Mouse (Mus musculus): Measurements from ENCODE around the gene Krtap15. TPM values are rescaled to one million over a fixed set of nuclear protein-coding genes. Genes with fewer than 3 reads are reported as not detected.
A peak's percentile ranks its signal among the peaks of the same experiment; 100 is the strongest.

Krtap15 gene
- polyA plus RNA-seq, 1 experiment from 2014 or later, result not detected

DNA sequence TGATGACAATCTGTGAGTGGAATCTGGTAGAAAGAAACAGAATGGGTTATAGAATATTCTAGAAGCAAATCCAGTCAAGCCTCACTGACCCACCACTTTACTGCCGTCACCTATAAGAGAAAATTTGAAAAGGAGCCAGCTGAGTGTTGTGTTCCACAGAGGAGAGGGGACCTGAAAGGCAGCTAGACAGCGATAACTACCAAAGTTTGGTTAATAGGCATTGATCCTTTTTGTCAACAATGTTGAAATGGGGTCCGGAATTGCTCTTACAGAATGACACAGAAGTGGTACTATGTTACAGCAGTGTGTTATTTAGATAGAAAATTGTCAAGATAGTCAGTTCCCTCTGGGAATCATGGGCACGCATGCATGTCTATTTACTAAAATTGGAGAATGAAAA lies 28.5 kb downstream of the Krtap15 start:
- Histone ChIP-seq H3K4me2 (replicated peaks; ENCODE audit: low read depth, low read length) (no peak overlapping the region), H3K36me3 (ENCODE audit: control insufficient read depth, insufficient read depth, low read length) (no peaks in the 10 kb centered on the region), H3K9me3 (ENCODE audit: control insufficient read depth, low read length) (no peaks in the 10 kb centered on the region), H3K27ac (ENCODE audit: low read depth, low read length) (no peak overlapping the region), H3K4me1 (replicated peaks; ENCODE audit: control insufficient read depth, insufficient read depth, low read length) (no peaks in the 10 kb centered on the region), H3K4me3 (ENCODE audit: low read depth, low read length) (no peak overlapping the region), H3K27me3 (ENCODE audit: control insufficient read depth, insufficient read depth, low read length) (no peaks in the 10 kb centered on the region), H3K9ac (ENCODE audit: low read depth, low read length) (no peak overlapping the region)
- ATAC-seq (ENCODE audit: low FRiP score), result no peak
- WGBS, result 86% methylated on average over 4 of the region's 4 CpGs
- no peak for DNase-seq (ENCODE audit: low spot score)

DNA sequence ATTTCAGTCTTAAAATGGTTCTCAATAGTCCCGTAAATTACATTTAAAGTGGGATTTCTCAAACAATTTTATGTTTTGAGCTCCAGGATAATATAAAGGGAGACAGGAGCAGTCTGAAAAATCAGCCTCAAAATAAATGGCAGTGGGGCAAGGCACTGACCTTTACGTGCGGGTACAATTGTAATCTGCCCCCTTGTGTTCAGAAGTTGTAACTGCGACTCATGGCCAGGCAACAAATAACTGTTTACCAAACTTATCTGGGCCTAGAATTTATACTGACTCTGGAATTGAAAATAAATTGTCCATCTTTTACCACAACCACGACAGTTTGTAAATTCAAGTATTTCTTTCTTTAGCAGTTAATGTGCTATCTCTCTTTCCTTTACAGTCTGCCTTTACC lies 31.4 kb downstream of the Krtap15 start:
- Histone ChIP-seq H3K4me1 (replicated peaks; ENCODE audit: control insufficient read depth, insufficient read depth, low read length) (no peaks in the 10 kb centered on the region), H3K4me3 (ENCODE audit: low read depth, low read length) (no peak overlapping the region), H3K36me3 (ENCODE audit: control insufficient read depth, insufficient read depth, low read length) (no peaks in the 10 kb centered on the region), H3K27me3 (ENCODE audit: control insufficient read depth, insufficient read depth, low read length) (no peaks in the 10 kb centered on the region), H3K4me2 (replicated peaks; ENCODE audit: low read depth, low read length) (no peak overlapping the region), H3K9ac (ENCODE audit: low read depth, low read length) (no peak overlapping the region), H3K27ac (ENCODE audit: low read depth, low read length) (no peak overlapping the region), H3K9me3 (ENCODE audit: control insufficient read depth, low read length) (no peaks in the 10 kb centered on the region)
- 17% methylated on average over 5 of the region's 5 CpGs for WGBS
- no peak for ATAC-seq (ENCODE audit: low FRiP score)
- DNase-seq (ENCODE audit: low spot score), result peak; percentile 55

DNA sequence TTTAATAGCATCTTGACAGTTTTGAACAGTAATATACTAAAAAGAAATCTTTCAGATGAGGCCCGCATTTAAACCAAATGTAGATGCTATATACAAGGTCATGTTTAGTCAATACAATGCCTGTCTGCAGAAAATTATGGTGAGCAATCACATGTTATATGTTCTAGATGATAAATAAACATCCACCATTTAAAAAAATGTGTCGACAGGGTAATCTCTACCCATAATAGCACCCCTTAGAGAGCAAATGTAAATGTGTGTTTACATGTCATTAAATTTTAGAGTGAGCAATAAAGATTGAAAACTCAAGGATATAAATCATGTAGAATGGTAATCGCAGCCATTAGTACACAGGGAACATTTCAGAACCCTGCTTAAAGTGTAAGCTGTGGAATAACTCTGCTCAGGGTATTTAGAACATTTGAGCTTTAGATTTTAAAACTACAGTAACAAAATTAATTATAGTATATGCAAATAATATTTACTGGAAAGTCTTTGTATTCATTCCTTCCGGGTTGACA lies 44.9 kb downstream of the Krtap15 start:
- 91% methylated on average over 4 of the region's 4 CpGs for WGBS
- no peaks in the 10 kb centered on the region for H3K36me3 ChIP-seq (ENCODE audit: control insufficient read depth, insufficient read depth, low read length)
- no peaks in the 10 kb centered on the region for H3K27me3 ChIP-seq (ENCODE audit: control insufficient read depth, insufficient read depth, low read length)
- H3K27ac ChIP-seq (ENCODE audit: low read depth, low read length), result no peak overlapping the region
- H3K4me3 ChIP-seq (ENCODE audit: low read depth, low read length), result no peak overlapping the region
- no peak for DNase-seq (ENCODE audit: low spot score)
- H3K9me3 ChIP-seq (ENCODE audit: control insufficient read depth, low read length), result no peaks in the 10 kb centered on the region
- no peak overlapping the region for H3K9ac ChIP-seq (ENCODE audit: low read depth, low read length)
- ATAC-seq (ENCODE audit: low FRiP score), result no peak
- no peaks in the 10 kb centered on the region for H3K4me1 ChIP-seq (replicated peaks; ENCODE audit: control insufficient read depth, insufficient read depth, low read length)
- no peak overlapping the region for H3K4me2 ChIP-seq (replicated peaks; ENCODE audit: low read depth, low read length)

DNA sequence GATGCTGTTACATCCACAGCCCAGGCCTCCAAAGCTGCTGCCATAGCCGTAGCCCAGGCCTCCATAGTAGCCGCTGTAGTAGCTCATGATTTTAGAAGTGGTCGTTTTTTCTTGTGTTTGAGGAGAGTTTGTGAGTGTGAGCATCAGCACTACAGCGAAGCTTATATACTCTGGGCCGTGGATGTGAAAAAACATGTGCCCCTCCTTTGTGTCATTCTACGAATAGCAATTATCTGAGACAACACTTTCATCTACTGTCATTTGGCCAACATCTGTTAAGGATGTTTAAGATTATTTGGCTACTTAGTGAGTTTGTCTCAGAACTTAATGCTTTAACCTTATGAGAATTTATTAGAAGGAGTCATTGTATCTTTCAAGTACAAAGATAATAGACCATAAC lies 49.3 kb downstream of the Krtap15 start, which contains the start of gene Krtap19-1:
Gene Krtap19-1, minus strand, starts transcription at position 101 of the 400 bp plus-strand sequence.
- 89% methylated on average over 6 of the region's 6 CpGs for WGBS
- Histone ChIP-seq H3K36me3 (ENCODE audit: control insufficient read depth, insufficient read depth, low read length) (no peaks in the 10 kb centered on the region), H3K9me3 (ENCODE audit: control insufficient read depth, low read length) (no peaks in the 10 kb centered on the region)

DNA sequence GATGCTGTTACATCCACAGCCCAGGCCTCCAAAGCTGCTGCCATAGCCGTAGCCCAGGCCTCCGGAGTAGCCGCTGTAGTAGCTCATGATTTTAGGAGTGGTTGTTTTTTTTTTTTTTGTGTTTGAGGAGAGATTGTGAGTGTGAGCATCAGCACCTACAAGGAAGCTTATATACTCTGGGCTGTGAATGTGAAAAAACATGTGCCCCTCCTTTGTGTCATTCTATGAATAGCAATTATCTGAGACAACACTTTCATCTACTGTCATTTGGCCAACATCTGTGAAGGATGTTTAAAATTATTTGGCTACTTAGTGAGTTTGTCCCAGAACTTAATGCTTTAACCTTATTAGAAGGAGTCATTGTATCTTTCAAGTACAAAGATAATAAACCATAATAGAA lies 54.2 kb downstream of the Krtap15 start, which contains the start of gene Krtap19-2:
Gene Krtap19-2, minus strand, starts transcription at position 101 of the 400 bp plus-strand sequence.
- 92% methylated on average over 3 of the region's 3 CpGs for WGBS

More for the DNA sequence above, 49.3 kb downstream of the Krtap15 start, which contains the start of gene Krtap19-1:
- no peak within 1 kb of the TSS for H3K4me2 ChIP-seq (replicated peaks; ENCODE audit: low read depth, low read length)
- H3K27me3 ChIP-seq (ENCODE audit: control insufficient read depth, insufficient read depth, low read length), result no peaks in the 10 kb centered on the region
- H3K4me1 ChIP-seq (replicated peaks; ENCODE audit: control insufficient read depth, insufficient read depth, low read length), result no peaks in the 10 kb centered on the region
- no peak within 1 kb of the TSS for H3K27ac ChIP-seq (ENCODE audit: low read depth, low read length)
- ATAC-seq (ENCODE audit: low FRiP score), result no peak
- no peak within 1 kb of the TSS for H3K4me3 ChIP-seq (ENCODE audit: low read depth, low read length)
- no peak within 1 kb of the TSS for H3K9ac ChIP-seq (ENCODE audit: low read depth, low read length)
- no peak for DNase-seq (ENCODE audit: low spot score)

DNA sequence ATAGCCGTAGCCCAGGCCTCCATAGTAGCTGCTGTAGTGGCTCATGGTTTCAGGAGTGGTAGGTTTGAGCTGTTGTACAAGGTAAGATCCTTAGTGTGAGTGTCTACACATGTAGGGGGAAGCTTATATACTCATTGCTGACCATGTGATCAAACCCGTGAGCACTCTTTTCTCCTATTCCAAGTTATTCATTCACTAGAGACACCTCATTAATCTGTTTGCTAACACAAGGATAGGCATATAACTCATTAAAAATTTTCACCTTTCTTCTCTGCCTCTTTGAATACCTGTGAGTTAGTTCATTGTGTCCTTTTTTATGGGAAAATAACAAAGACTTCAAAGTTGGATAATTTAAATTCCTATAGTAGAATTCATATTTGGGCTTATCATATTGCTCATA lies 57.9 kb downstream of the Krtap15 start, which contains the start of gene Krtap19-3:
Gene Krtap19-3, minus strand, starts transcription at position 101 of the 400 bp plus-strand sequence.
- Histone ChIP-seq H3K4me3 (ENCODE audit: low read depth, low read length) (no peak within 1 kb of the TSS), H3K27ac (ENCODE audit: low read depth, low read length) (no peak within 1 kb of the TSS), H3K9ac (ENCODE audit: low read depth, low read length) (no peak within 1 kb of the TSS), H3K27me3 (ENCODE audit: control insufficient read depth, insufficient read depth, low read length) (no peaks in the 10 kb centered on the region), H3K9me3 (ENCODE audit: control insufficient read depth, low read length) (no peaks in the 10 kb centered on the region), H3K36me3 (ENCODE audit: control insufficient read depth, insufficient read depth, low read length) (no peaks in the 10 kb centered on the region), H3K4me2 (replicated peaks; ENCODE audit: low read depth, low read length) (no peak within 1 kb of the TSS), H3K4me1 (replicated peaks; ENCODE audit: control insufficient read depth, insufficient read depth, low read length) (no peaks in the 10 kb centered on the region)
- no peak for ATAC-seq (ENCODE audit: low FRiP score)
- no peak for DNase-seq (ENCODE audit: low spot score)
- 84% methylated on average over 2 of the region's 2 CpGs for WGBS

More for the DNA sequence above, 54.2 kb downstream of the Krtap15 start, which contains the start of gene Krtap19-2:
- DNase-seq (ENCODE audit: low spot score) (no peak), ATAC-seq (ENCODE audit: low FRiP score) (no peak)
- Histone ChIP-seq H3K4me3 (ENCODE audit: low read depth, low read length) (no peak within 1 kb of the TSS), H3K27me3 (ENCODE audit: control insufficient read depth, insufficient read depth, low read length) (no peaks in the 10 kb centered on the region), H3K4me2 (replicated peaks; ENCODE audit: low read depth, low read length) (no peak within 1 kb of the TSS), H3K9me3 (ENCODE audit: control insufficient read depth, low read length) (no peaks in the 10 kb centered on the region), H3K36me3 (ENCODE audit: control insufficient read depth, insufficient read depth, low read length) (no peaks in the 10 kb centered on the region), H3K4me1 (replicated peaks; ENCODE audit: control insufficient read depth, insufficient read depth, low read length) (no peaks in the 10 kb centered on the region), H3K27ac (ENCODE audit: low read depth, low read length) (no peak within 1 kb of the TSS), H3K9ac (ENCODE audit: low read depth, low read length) (no peak within 1 kb of the TSS)

Other genes with a start within 250 kb of the Krtap15 start
- gene Krtap24-1, start 207.9 kb upstream of the Krtap15 start, polyA plus RNA-seq (2014; fragmentation: Nextera tagmentation; extraction: Ambion mirVana), result not detected in 2 replicates
- not detected in 2 replicates for gene 2310079G19Rik, start 192.5 kb upstream of the Krtap15 start, polyA plus RNA-seq (2014; fragmentation: Nextera tagmentation; extraction: Ambion mirVana)
- not detected in 2 replicates for gene Krtap26-1, start 172.4 kb upstream of the Krtap15 start, polyA plus RNA-seq (2014; fragmentation: Nextera tagmentation; extraction: Ambion mirVana)
- not detected in 2 replicates for gene Krtap27-1, start 148.5 kb upstream of the Krtap15 start, polyA plus RNA-seq (2014; fragmentation: Nextera tagmentation; extraction: Ambion mirVana)
- not detected in 2 replicates for gene 2310061N02Rik, start 112.3 kb upstream of the Krtap15 start, polyA plus RNA-seq (2014; fragmentation: Nextera tagmentation; extraction: Ambion mirVana)
- not detected in 2 replicates for gene Krtap13-1, start 91.4 kb upstream of the Krtap15 start, polyA plus RNA-seq (2014; fragmentation: Nextera tagmentation; extraction: Ambion mirVana)
- gene Krtap13, start 68.6 kb upstream of the Krtap15 start, polyA plus RNA-seq (2014; fragmentation: Nextera tagmentation; extraction: Ambion mirVana), result not detected in 2 replicates
- not detected in 2 replicates for gene 2310034C09Rik, start 61.4 kb upstream of the Krtap15 start, polyA plus RNA-seq (2014; fragmentation: Nextera tagmentation; extraction: Ambion mirVana)
- not detected in 2 replicates for gene 2310057N15Rik, start 46.0 kb upstream of the Krtap15 start, polyA plus RNA-seq (2014; fragmentation: Nextera tagmentation; extraction: Ambion mirVana)
- gene Gm5965, start 42.3 kb upstream of the Krtap15 start, polyA plus RNA-seq (2014; fragmentation: Nextera tagmentation; extraction: Ambion mirVana), result not detected in 2 replicates
- not detected in 2 replicates for gene Gm20741, start 8.0 kb upstream of the Krtap15 start, polyA plus RNA-seq (2014; fragmentation: Nextera tagmentation; extraction: Ambion mirVana)
- gene Krtap14, start 5.9 kb downstream of the Krtap15 start, polyA plus RNA-seq (2014; fragmentation: Nextera tagmentation; extraction: Ambion mirVana), result not detected in 2 replicates
- not detected in 2 replicates for gene Krtap19-1, start 49.2 kb downstream of the Krtap15 start, polyA plus RNA-seq (2014; fragmentation: Nextera tagmentation; extraction: Ambion mirVana)
- gene Krtap19-2, start 54.1 kb downstream of the Krtap15 start, polyA plus RNA-seq (2014; fragmentation: Nextera tagmentation; extraction: Ambion mirVana), result not detected in 2 replicates
- not detected in 2 replicates for gene Krtap19-3, start 57.8 kb downstream of the Krtap15 start, polyA plus RNA-seq (2014; fragmentation: Nextera tagmentation; extraction: Ambion mirVana)
- not detected in 2 replicates for gene Krtap19-4, start 64.9 kb downstream of the Krtap15 start, polyA plus RNA-seq (2014; fragmentation: Nextera tagmentation; extraction: Ambion mirVana)
- not detected in 2 replicates for gene Krtap19-5, start 76.2 kb downstream of the Krtap15 start, polyA plus RNA-seq (2014; fragmentation: Nextera tagmentation; extraction: Ambion mirVana)
- not detected in 2 replicates for gene Krtap19-9b, start 112.0 kb downstream of the Krtap15 start, polyA plus RNA-seq (2014; fragmentation: Nextera tagmentation; extraction: Ambion mirVana)
- not detected in 2 replicates for gene Krtap16-3, start 142.7 kb downstream of the Krtap15 start, polyA plus RNA-seq (2014; fragmentation: Nextera tagmentation; extraction: Ambion mirVana)
- not detected in 2 replicates for gene Krtap22-2, start 190.5 kb downstream of the Krtap15 start, polyA plus RNA-seq (2014; fragmentation: Nextera tagmentation; extraction: Ambion mirVana)
- not detected in 2 replicates for gene Gm10229, start 195.1 kb downstream of the Krtap15 start, polyA plus RNA-seq (2014; fragmentation: Nextera tagmentation; extraction: Ambion mirVana)
- not detected in 2 replicates for gene Krtap6-1, start 211.5 kb downstream of the Krtap15 start, polyA plus RNA-seq (2014; fragmentation: Nextera tagmentation; extraction: Ambion mirVana)
- gene Gm10228, start 221.3 kb downstream of the Krtap15 start, polyA plus RNA-seq (2014; fragmentation: Nextera tagmentation; extraction: Ambion mirVana), result not detected in 2 replicates
- gene Krtap6-5, start 227.7 kb downstream of the Krtap15 start, polyA plus RNA-seq (2014; fragmentation: Nextera tagmentation; extraction: Ambion mirVana), result not detected in 2 replicates
- gene 1110025L11Rik, start 243.8 kb downstream of the Krtap15 start, polyA plus RNA-seq (2014; fragmentation: Nextera tagmentation; extraction: Ambion mirVana), result not detected in 2 replicates

Data from hindbrain, embryonic 11.5 days (tissue).